Mouse (Mus musculus) liver, embryonic 15.5 days (tissue): Measurements from ENCODE around the gene Ppp1r27. TPM values are rescaled to one million over a fixed set of nuclear protein-coding genes. Genes with fewer than 3 reads are reported as not detected.

ENCODE experiments used
- ATAC-seq: fragments of 200-750 bp; cut with Nextera tagmentation; 2 replicates; pipeline ENCODE4 v1.8.0; 2017; ENCODE audit warnings: moderate number of reproducible peaks, mild to moderate bottlenecking, moderate library complexity; ENCODE audit not compliant: insufficient read depth
- H3K27ac ChIP-seq: fragments of 300-500 bp; sonication (generic); replicated peaks from 2 replicates; pipeline ENCODE4 v1.5.1; 2015; ENCODE audit warnings: mild to moderate bottlenecking, inconsistent platforms
- H3K27me3 ChIP-seq: fragments of 300-500 bp; sonication (generic); 2 replicates; pipeline ENCODE4 v1.6.1; 2015; ENCODE audit warnings: mild to moderate bottlenecking, inconsistent platforms
- H3K36me3 ChIP-seq: fragments of 300-500 bp; sonication (generic); replicated peaks from 2 replicates; pipeline ENCODE4 v1.6.1; 2015; ENCODE audit warnings: moderate library complexity, mild to moderate bottlenecking, inconsistent platforms
- H3K4me1 ChIP-seq: fragments of 300-500 bp; sonication (generic); replicated peaks from 2 replicates; pipeline ENCODE4 v1.6.1; 2015; ENCODE audit warnings: inconsistent platforms
- H3K4me2 ChIP-seq: fragments of 300-500 bp; sonication (generic); 2 replicates; pipeline ENCODE4 v1.6.1; 2015; ENCODE audit warnings: moderate library complexity, mild to moderate bottlenecking, inconsistent platforms
- H3K4me3 ChIP-seq: fragments of 300-500 bp; sonication (generic); replicated peaks from 2 replicates; pipeline ENCODE4 v1.5.1; 2015; ENCODE audit warnings: mild to moderate bottlenecking, inconsistent platforms
- H3K9ac ChIP-seq: fragments of 300-500 bp; sonication (generic); 2 replicates; pipeline ENCODE4 v1.6.1; 2015; ENCODE audit warnings: moderate library complexity, mild to moderate bottlenecking, inconsistent platforms
- H3K9me3 ChIP-seq: fragments of 300-500 bp; sonication (generic); replicated peaks from 2 replicates; pipeline ENCODE4 v1.6.1; 2016; ENCODE audit warnings: inconsistent platforms
- WGBS: fragments of 180-500 bp; shearing (Covaris S2); methylation state at CpG from one replicate; pipeline ENCODE4 v1.1.7; 2015; ENCODE audit warnings: mixed read lengths; ENCODE audit not compliant: insufficient replicate concordance; 5-methylcytosine and 5-hydroxymethylcytosine counted together
- polyA plus RNA-seq: library from polyadenylated mRNA; unstranded; fragments of >200 nt; fragmentation: Nextera tagmentation; extraction: Ambion mirVana; gene quantifications from 2 replicates; pipeline ENCODE4 v1.2.1, GENCODE M21; 2015

The Ppp1r27 gene
- polyA plus RNA-seq, 1 experiment from 2014 or later: 0.38 TPM

- no peaks in the 10 kb centered on the region; the same call in 1 of the 2 replicates for H3K9me3 ChIP-seq
- 1% methylated on average over 74 of the region's 75 CpGs for WGBS
- H3K27ac ChIP-seq: peak within 1 kb of the TSS; percentile 88
- H3K4me1 ChIP-seq: peaks cover 51% of the 10 kb centered on the region
- peaks cover 62% of the 10 kb centered on the region for H3K36me3 ChIP-seq
- peak within 1 kb of the TSS; percentile 83 for H3K4me3 ChIP-seq
- ATAC-seq: peak; percentile 58
- peak within 1 kb of the TSS; percentile 99 for H3K4me2 ChIP-seq
- no peaks in the 10 kb centered on the region for H3K27me3 ChIP-seq
- peak within 1 kb of the TSS; percentile 87 for H3K9ac ChIP-seq
These were observed 30.7 kb upstream of the Ppp1r27 start, which contains the start of gene Arhgdia for GRCm38 (mm10) chr11:120581490-120582267. Gene Arhgdia (minus strand): TSS chr11:120581624.

DNA sequence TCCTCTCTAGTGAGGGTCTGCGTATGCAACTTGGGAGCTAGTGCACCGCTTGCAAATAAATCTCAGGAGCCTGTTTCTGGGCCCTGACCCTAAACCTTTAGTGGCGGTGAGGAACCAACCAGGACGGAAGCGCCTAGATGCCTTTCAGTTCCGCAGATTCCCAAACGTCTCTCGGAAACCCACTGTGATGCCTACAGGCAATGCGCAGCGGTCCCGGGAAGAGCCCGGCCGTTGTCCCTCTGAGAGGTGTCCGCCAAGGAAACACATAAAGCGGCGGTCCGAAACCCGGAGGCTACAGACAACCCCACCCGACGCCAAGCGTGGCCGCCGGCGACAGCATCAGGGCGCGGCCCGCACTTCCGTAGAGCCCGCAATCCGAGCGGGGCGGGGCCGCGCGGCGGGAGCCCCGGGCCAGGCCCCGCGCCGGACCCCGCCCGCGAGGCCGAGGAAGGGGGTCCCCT is 30.0 kb upstream of the Ppp1r27 start:
- H3K27ac ChIP-seq: peak overlapping the region; percentile 88
- H3K4me2 ChIP-seq: peak overlapping the region; percentile 99
- no peaks in the 10 kb centered on the region for H3K27me3 ChIP-seq
- no peaks in the 10 kb centered on the region; the same call in 1 of the 2 replicates for H3K9me3 ChIP-seq
- H3K4me1 ChIP-seq: peaks cover 58% of the 10 kb centered on the region
- peaks cover 54% of the 10 kb centered on the region for H3K36me3 ChIP-seq
- under 1% methylated on average over 44 of the region's 44 CpGs for WGBS
- H3K4me3 ChIP-seq: peak overlapping the region; percentile 83
- peak overlapping the region; percentile 87 for H3K9ac ChIP-seq
- peak; percentile 64 for ATAC-seq

- 40% methylated on average over 7 of the region's 7 CpGs for WGBS
- H3K4me1 ChIP-seq: peaks cover 63% of the 10 kb centered on the region
- peak overlapping the region; percentile 87 for H3K9ac ChIP-seq
- no peak for ATAC-seq
- peaks cover 47% of the 10 kb centered on the region for H3K36me3 ChIP-seq
- no peaks in the 10 kb centered on the region; the same call in 1 of the 2 replicates for H3K9me3 ChIP-seq
- peak overlapping the region; percentile 83 for H3K4me3 ChIP-seq
- peak overlapping the region; percentile 88 for H3K27ac ChIP-seq
- peak overlapping the region; percentile 99 for H3K4me2 ChIP-seq
- no peaks in the 10 kb centered on the region for H3K27me3 ChIP-seq
These were observed 29.3 kb upstream of the Ppp1r27 start for GRCm38 (mm10) chr11:120580190-120580589.

- peak overlapping the region; percentile 99 for H3K4me2 ChIP-seq
- peak overlapping the region; percentile 88 for H3K27ac ChIP-seq
- H3K9me3 ChIP-seq: no peaks in the 10 kb centered on the region; the same call in 1 of the 2 replicates
- H3K27me3 ChIP-seq: no peaks in the 10 kb centered on the region
- 54% methylated on average over 15 of the region's 15 CpGs for WGBS
- H3K4me1 ChIP-seq: peaks cover 69% of the 10 kb centered on the region
- peaks cover 42% of the 10 kb centered on the region for H3K36me3 ChIP-seq
- ATAC-seq: no peak
- H3K9ac ChIP-seq: 0 out of 2 replicates have a peak overlapping the region, but pooled peaks have one; percentile 87
- peak overlapping the region; percentile 83 for H3K4me3 ChIP-seq
These were observed 28.6 kb upstream of the Ppp1r27 start for GRCm38 (mm10) chr11:120579316-120580107.

DNA sequence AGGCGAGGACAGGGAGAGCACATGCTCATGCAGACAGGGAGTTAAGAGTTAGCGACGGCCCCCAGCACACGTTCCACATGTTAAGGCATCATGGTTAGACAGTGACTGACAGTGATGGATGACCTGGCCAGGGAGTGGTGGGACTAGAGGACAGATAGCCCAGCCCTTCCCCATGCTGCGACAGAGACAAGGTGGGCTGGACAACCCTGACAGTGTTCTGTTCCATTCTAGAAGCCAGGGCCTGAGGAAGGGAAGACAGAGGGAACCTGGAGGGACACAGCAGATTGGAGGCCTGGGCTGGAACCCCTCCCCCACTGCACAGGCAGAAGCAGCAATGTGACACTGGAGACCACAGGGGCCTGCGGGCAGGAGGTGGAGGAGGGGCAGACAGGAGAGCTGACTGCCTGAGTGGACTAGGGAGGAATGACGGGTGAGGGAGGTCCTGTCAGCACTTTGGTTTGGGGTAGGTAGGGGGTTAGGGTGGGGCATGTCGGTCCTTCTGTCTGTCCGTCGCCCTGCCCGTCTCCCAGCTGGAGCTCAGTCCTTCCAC is 27.8 kb upstream of the Ppp1r27 start:
- Histone ChIP-seq H3K27ac (no peak overlapping the region), H3K4me1 (peaks cover 75% of the 10 kb centered on the region), H3K9me3 (no peaks in the 10 kb centered on the region; the same call in 1 of the 2 replicates), H3K27me3 (no peaks in the 10 kb centered on the region), H3K36me3 (peaks cover 34% of the 10 kb centered on the region), H3K4me2 (no peak overlapping the region), H3K4me3 (no peak overlapping the region), H3K9ac (no peak overlapping the region)
- no peak for ATAC-seq
- WGBS: 86% methylated on average over 11 of the region's 11 CpGs

DNA sequence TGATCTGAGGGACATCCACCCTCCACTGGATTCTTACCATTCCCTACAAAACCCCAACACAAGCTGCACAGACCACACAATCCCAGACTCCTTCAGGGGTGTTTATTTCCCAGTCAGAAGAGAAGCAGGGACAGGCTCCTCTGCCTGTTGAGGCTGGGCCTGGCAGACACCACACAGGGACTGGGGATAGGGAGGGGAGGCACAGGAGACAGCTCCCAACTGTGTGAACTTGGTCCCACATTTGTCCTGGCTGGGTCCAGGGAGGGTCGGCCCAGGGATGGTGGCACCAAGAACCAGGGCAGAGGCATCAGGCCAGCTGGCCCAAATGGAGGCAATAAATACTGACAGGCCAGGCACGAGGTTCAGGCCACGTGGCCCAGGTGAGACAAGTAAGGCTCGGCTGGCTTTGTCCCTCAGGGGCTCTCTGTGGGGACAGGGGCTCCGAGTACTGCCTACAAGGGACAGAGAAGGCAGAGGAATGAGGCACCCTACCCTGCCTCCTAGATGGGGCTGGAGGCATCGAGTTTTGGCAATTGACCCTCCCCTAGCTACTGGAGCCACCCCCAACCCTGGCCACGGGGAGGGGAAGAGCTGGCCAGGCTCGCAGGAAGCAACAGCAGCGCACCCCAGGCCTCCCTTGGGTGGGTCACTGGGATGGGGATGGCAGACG is 27.2 kb upstream of the Ppp1r27 start:
- Histone ChIP-seq H3K4me2 (no peak overlapping the region), H3K27me3 (no peaks in the 10 kb centered on the region), H3K36me3 (peaks cover 30% of the 10 kb centered on the region), H3K4me3 (no peak overlapping the region), H3K9ac (no peak overlapping the region), H3K9me3 (no peaks in the 10 kb centered on the region), H3K27ac (peak overlapping the region; percentile 74), H3K4me1 (peaks cover 76% of the 10 kb centered on the region)
- WGBS: 83% methylated on average over 10 of the region's 10 CpGs
- ATAC-seq: no peak

DNA sequence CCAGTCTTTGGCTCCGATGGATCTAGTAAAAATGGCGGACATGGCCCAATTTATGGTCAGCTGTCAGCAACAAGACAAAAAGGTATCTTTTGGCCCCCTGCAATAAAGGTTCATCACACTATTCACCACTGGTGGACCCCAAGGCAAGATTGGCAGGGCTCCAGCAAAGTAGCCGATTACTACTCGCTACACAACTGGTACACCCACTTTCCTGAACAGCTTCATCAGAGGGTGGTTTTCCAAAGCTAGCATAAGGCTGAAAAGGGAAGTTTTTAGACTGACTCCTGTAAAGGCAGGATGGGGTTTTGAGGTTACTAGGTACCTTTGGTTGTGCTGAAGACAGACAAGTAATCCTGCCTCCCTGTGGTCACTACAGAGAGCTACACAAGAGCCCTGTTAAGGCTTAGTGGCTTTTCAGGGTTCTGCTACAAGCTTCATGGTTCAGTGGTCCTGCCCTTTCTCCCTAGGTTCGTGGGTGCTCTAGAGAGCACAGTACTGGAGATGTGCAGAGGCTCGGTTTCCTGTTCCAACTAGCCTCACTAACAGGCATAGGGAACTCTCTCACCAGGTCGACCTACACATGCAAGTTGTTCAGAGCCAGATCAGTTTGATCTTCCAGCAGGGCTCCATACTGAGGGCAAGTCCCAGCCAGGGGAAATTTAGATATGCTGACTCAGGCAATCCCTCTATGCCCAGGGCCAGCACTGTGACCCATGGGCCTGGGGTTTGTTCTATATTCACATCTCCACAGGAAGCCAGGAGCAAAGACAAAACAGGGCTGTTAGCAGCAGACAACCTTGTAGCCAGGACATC is 26.5 kb upstream of the Ppp1r27 start:
- H3K9me3 ChIP-seq: no peaks in the 10 kb centered on the region
- H3K36me3 ChIP-seq: peaks cover 30% of the 10 kb centered on the region
- H3K9ac ChIP-seq: no peak overlapping the region
- ATAC-seq: no peak
- H3K4me3 ChIP-seq: no peak overlapping the region
- peak overlapping the region; percentile 32 for H3K4me2 ChIP-seq
- peak overlapping the region; percentile 74 for H3K27ac ChIP-seq
- H3K27me3 ChIP-seq: no peaks in the 10 kb centered on the region
- H3K4me1 ChIP-seq: peaks cover 74% of the 10 kb centered on the region
- 68% methylated on average over 7 of the region's 7 CpGs for WGBS

- peaks cover 73% of the 10 kb centered on the region for H3K4me1 ChIP-seq
- H3K9me3 ChIP-seq: no peaks in the 10 kb centered on the region
- ATAC-seq: no peak
- H3K9ac ChIP-seq: no peak overlapping the region
- H3K36me3 ChIP-seq: peaks cover 30% of the 10 kb centered on the region
- H3K4me2 ChIP-seq: peak overlapping the region; percentile 32
- H3K4me3 ChIP-seq: no peak overlapping the region
- 76% methylated on average over 3 of the region's 3 CpGs for WGBS
- peak overlapping the region; percentile 74 for H3K27ac ChIP-seq
- H3K27me3 ChIP-seq: no peaks in the 10 kb centered on the region
These were observed 25.5 kb upstream of the Ppp1r27 start for GRCm38 (mm10) chr11:120576365-120576981.

DNA sequence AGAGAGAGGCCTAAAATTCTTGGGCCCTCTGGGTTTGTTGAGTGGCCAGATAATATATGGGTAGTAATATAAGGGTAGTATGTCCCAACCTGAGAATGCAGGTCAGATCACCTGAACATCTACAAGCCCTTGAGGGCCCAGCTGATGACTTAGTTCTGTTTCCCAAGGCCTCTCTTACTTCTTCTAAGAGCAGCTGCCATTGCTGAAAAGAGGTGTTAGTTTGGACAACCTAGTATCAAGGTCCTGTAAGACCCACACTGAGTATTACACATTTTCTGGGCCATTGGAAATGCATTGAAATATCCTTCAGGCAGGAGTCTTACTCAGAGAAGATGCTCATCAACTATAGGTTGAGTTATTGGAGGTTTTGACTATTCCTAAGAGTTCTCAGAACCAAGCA is 25.0 kb upstream of the Ppp1r27 start:
- H3K36me3 ChIP-seq: peaks cover 35% of the 10 kb centered on the region
- H3K4me2 ChIP-seq: no peak overlapping the region
- H3K9me3 ChIP-seq: no peaks in the 10 kb centered on the region
- H3K9ac ChIP-seq: no peak overlapping the region
- H3K4me3 ChIP-seq: no peak overlapping the region
- H3K27ac ChIP-seq: peak overlapping the region; percentile 74
- H3K27me3 ChIP-seq: no peaks in the 10 kb centered on the region
- H3K4me1 ChIP-seq: peaks cover 78% of the 10 kb centered on the region
- no peak for ATAC-seq
